Mouse (Mus musculus) heart, embryonic 13.5 days (tissue): ENCODE data around the gene Wdr38. TPM values are rescaled to one million over a fixed set of nuclear protein-coding genes. Genes with fewer than 3 reads are reported as not detected.
"Not testable (repeated sequence)": the region's sequence is repeated elsewhere in the genome, so short reads cannot be mapped to it uniquely, and the experiment has no call there.

Experiments used
- ATAC-seq: fragments of 200-750 bp; cut with Nextera tagmentation; 2 replicates; pipeline ENCODE4 v1.8.0; 2017; ENCODE audit warnings: moderate TSS enrichment; ENCODE audit not compliant: insufficient number of reproducible peaks, low FRiP score, low TSS enrichment; ENCODE audit errors: extremely low read depth
- H3K27ac ChIP-seq: fragments of 300-500 bp; sonication (generic); replicated peaks from 2 replicates; pipeline ENCODE4 v1.5.1; 2015; ENCODE audit warnings: moderate library complexity, mild to moderate bottlenecking, inconsistent platforms
- H3K27me3 ChIP-seq: fragments of 300-500 bp; sonication (generic); replicated peaks from 2 replicates; pipeline ENCODE4 v1.6.1; 2015; ENCODE audit warnings: mild to moderate bottlenecking, inconsistent platforms
- H3K36me3 ChIP-seq: fragments of 300-500 bp; sonication (generic); 2 replicates; pipeline ENCODE4 v1.6.1; 2015; ENCODE audit warnings: mild to moderate bottlenecking, inconsistent platforms
- H3K4me1 ChIP-seq: fragments of 300-500 bp; sonication (generic); 2 replicates; pipeline ENCODE4 v1.6.1; 2015; ENCODE audit warnings: inconsistent platforms
- H3K4me2 ChIP-seq: fragments of 300-500 bp; sonication (generic); 2 replicates; pipeline ENCODE4 v1.6.1; 2015; ENCODE audit warnings: inconsistent platforms, mild to moderate bottlenecking, moderate library complexity
- H3K4me3 ChIP-seq: fragments of 300-500 bp; sonication (generic); 2 replicates; pipeline ENCODE4 v1.5.1; 2015; ENCODE audit warnings: moderate library complexity, mild to moderate bottlenecking, inconsistent platforms
- H3K9ac ChIP-seq: fragments of 300-500 bp; sonication (generic); 2 replicates; pipeline ENCODE4 v1.6.1; 2015; ENCODE audit warnings: inconsistent platforms, mild to moderate bottlenecking, moderate library complexity
- H3K9me3 ChIP-seq: fragments of 300-500 bp; sonication (generic); 2 replicates; pipeline ENCODE4 v1.6.1; 2016; ENCODE audit warnings: inconsistent platforms
- WGBS: fragments of 180-500 bp; shearing (Covaris S2); methylation state at CpG from one replicate; pipeline ENCODE4 v1.1.7; 2015; ENCODE audit warnings: mixed read lengths; 5-methylcytosine and 5-hydroxymethylcytosine counted together
- polyA plus RNA-seq: library from polyadenylated mRNA; unstranded; fragments of >200 nt; fragmentation: Nextera tagmentation; extraction: Ambion mirVana; gene quantifications from 2 replicates; pipeline ENCODE4 v1.2.1, GENCODE M21; 2015

The Wdr38 gene
- polyA plus RNA-seq, 1 experiment from 2014 or later: 1.1 TPM

GRCm38 (mm10) chr2:39008350-39008851 lies 11.1 kb downstream of the Wdr38 start:
- Histone ChIP-seq H3K4me1 (peaks cover 55% of the 10 kb centered on the region), H3K4me3 (peak overlapping the region; percentile 89), H3K9me3 (no peaks in the 10 kb centered on the region), H3K4me2 (peak overlapping the region; percentile 92), H3K9ac (peak overlapping the region; percentile 94), H3K27me3 (no peaks in the 10 kb centered on the region), H3K27ac (peak overlapping the region; percentile 94), H3K36me3 (peaks cover 20% of the 10 kb centered on the region)
- ATAC-seq: peak; percentile 21; the same call in 1 of the 2 replicates
- WGBS: 1% methylated on average over 17 of the region's 25 CpGs

GRCm38 (mm10) chr2:39008954-39009365 lies 11.7 kb downstream of the Wdr38 start:
- ATAC-seq: no peak

GRCm38 (mm10) chr2:39010144-39010543 lies 12.9 kb downstream of the Wdr38 start:
- H3K4me3 ChIP-seq, H3K27ac ChIP-seq, ATAC-seq, H3K9ac ChIP-seq, H3K27me3 ChIP-seq, H3K4me2 ChIP-seq, H3K9me3 ChIP-seq: not testable (repeated sequence)
- Histone ChIP-seq H3K36me3 (peaks cover 32% of the 10 kb centered on the region), H3K4me1 (peaks cover 45% of the 10 kb centered on the region)
- 90% methylated on average over 5 of the region's 5 CpGs for WGBS

More at GRCm38 (mm10) chr2:39008954-39009365, 11.7 kb downstream of the Wdr38 start:
- Histone ChIP-seq H3K4me3 (peak overlapping the region; percentile 89), H3K27me3 (no peaks in the 10 kb centered on the region), H3K9me3 (no peaks in the 10 kb centered on the region), H3K27ac (peak overlapping the region; percentile 94), H3K4me1 (peaks cover 49% of the 10 kb centered on the region), H3K4me2 (peak overlapping the region; percentile 92), H3K36me3 (peaks cover 20% of the 10 kb centered on the region), H3K9ac (peak overlapping the region; percentile 94)
- WGBS: 22% methylated on average over 3 of the region's 3 CpGs

GRCm38 (mm10) chr2:39011264-39011663 lies 14.0 kb downstream of the Wdr38 start:
- Histone ChIP-seq H3K9me3 (no peaks in the 10 kb centered on the region), H3K36me3 (peaks cover 43% of the 10 kb centered on the region), H3K27ac (no peak overlapping the region), H3K4me3 (no peak overlapping the region), H3K4me1 (peaks cover 38% of the 10 kb centered on the region), H3K27me3 (no peaks in the 10 kb centered on the region), H3K9ac (no peak overlapping the region), H3K4me2 (no peak overlapping the region)
- no peak for ATAC-seq

GRCm38 (mm10) chr2:39011971-39012370 lies 14.7 kb downstream of the Wdr38 start:
- 84% methylated on average over 3 of the region's 3 CpGs for WGBS
- no peaks in the 10 kb centered on the region for H3K9me3 ChIP-seq
- H3K4me3 ChIP-seq: no peak overlapping the region
- no peak for ATAC-seq
- H3K36me3 ChIP-seq: peaks cover 50% of the 10 kb centered on the region
- H3K27me3 ChIP-seq: no peaks in the 10 kb centered on the region
- H3K27ac ChIP-seq: no peak overlapping the region
- H3K9ac ChIP-seq: no peak overlapping the region
- peaks cover 32% of the 10 kb centered on the region for H3K4me1 ChIP-seq
- no peak overlapping the region for H3K4me2 ChIP-seq

- H3K4me3 ChIP-seq: no peak overlapping the region
- ATAC-seq: no peak
- 76% methylated on average over 7 of the region's 7 CpGs for WGBS
- peaks cover 58% of the 10 kb centered on the region for H3K36me3 ChIP-seq
- H3K9me3 ChIP-seq: no peaks in the 10 kb centered on the region
- no peaks in the 10 kb centered on the region for H3K27me3 ChIP-seq
- H3K9ac ChIP-seq: no peak overlapping the region
- no peak overlapping the region for H3K4me2 ChIP-seq
- no peak overlapping the region for H3K27ac ChIP-seq
- H3K4me1 ChIP-seq: peaks cover 28% of the 10 kb centered on the region
Observed at GRCm38 (mm10) chr2:39012768-39013279, 15.5 kb downstream of the Wdr38 start.

GRCm38 (mm10) chr2:39016581-39016980 lies 19.3 kb downstream of the Wdr38 start:
- 67% methylated on average over 3 of the region's 3 CpGs for WGBS

GRCm38 (mm10) chr2:39020004-39020403 lies 22.7 kb downstream of the Wdr38 start:
- Histone ChIP-seq H3K9ac (no peak overlapping the region), H3K4me2 (no peak overlapping the region), H3K9me3 (no peaks in the 10 kb centered on the region), H3K27ac (no peak overlapping the region), H3K4me1 (no peaks in the 10 kb centered on the region), H3K36me3 (peaks cover 95% of the 10 kb centered on the region), H3K4me3 (no peak overlapping the region), H3K27me3 (no peaks in the 10 kb centered on the region)
- 76% methylated on average over 1 of the region's 1 CpGs for WGBS
- ATAC-seq: no peak

More at GRCm38 (mm10) chr2:39016581-39016980, 19.3 kb downstream of the Wdr38 start:
- peaks cover 93% of the 10 kb centered on the region for H3K36me3 ChIP-seq
- no peak for ATAC-seq
- H3K4me1 ChIP-seq: peaks cover 3% of the 10 kb centered on the region
- H3K9me3 ChIP-seq: no peaks in the 10 kb centered on the region
- H3K27ac ChIP-seq: no peak overlapping the region
- H3K9ac ChIP-seq: no peak overlapping the region
- H3K27me3 ChIP-seq: no peaks in the 10 kb centered on the region
- no peak overlapping the region for H3K4me2 ChIP-seq
- H3K4me3 ChIP-seq: no peak overlapping the region

- Histone ChIP-seq H3K36me3 (peaks cover 90% of the 10 kb centered on the region), H3K27me3 (no peaks in the 10 kb centered on the region), H3K9me3 (no peaks in the 10 kb centered on the region), H3K4me1 (no peaks in the 10 kb centered on the region), H3K4me2 (no peak overlapping the region), H3K9ac (no peak overlapping the region), H3K4me3 (no peak overlapping the region), H3K27ac (no peak overlapping the region)
- 92% methylated on average over 1 of the region's 1 CpGs for WGBS
- ATAC-seq: no peak
Observed at GRCm38 (mm10) chr2:39031611-39032010, 34.3 kb downstream of the Wdr38 start.

GRCm38 (mm10) chr2:39040215-39040614 lies 42.9 kb downstream of the Wdr38 start:
- WGBS: 88% methylated on average over 1 of the region's 1 CpGs
- Histone ChIP-seq H3K27ac (no peak overlapping the region), H3K4me3 (no peak overlapping the region), H3K4me2 (no peak overlapping the region), H3K4me1 (no peaks in the 10 kb centered on the region), H3K36me3 (peaks cover 87% of the 10 kb centered on the region), H3K9ac (no peak overlapping the region), H3K27me3 (no peaks in the 10 kb centered on the region), H3K9me3 (no peaks in the 10 kb centered on the region)
- no peak for ATAC-seq

- ATAC-seq: no peak
- Histone ChIP-seq H3K4me1 (no peaks in the 10 kb centered on the region), H3K9ac (no peak overlapping the region), H3K36me3 (peaks cover 91% of the 10 kb centered on the region), H3K4me3 (no peak overlapping the region), H3K27ac (no peak overlapping the region), H3K9me3 (no peaks in the 10 kb centered on the region), H3K27me3 (no peaks in the 10 kb centered on the region), H3K4me2 (no peak overlapping the region)
- WGBS: 93% methylated on average over 1 of the region's 1 CpGs
Observed at GRCm38 (mm10) chr2:39048515-39048914, 51.2 kb downstream of the Wdr38 start.
